Mouse (Mus musculus) thymus, postnatal 10 days (tissue): ENCODE data around the gene Ajm1.

Source experiments
- DNase-seq, 2 experiments: peaks; one replicate each; pipeline ENCODE4 v3.0.0; 2021; ENCODE audit warnings: low spot score in 2 of 2

The Ajm1 gene

GRCm38 (mm10) chr2:25526510-25527302 lies 54.9 kb downstream of the Ajm1 start:
- no peak for DNase-seq
